Mouse (Mus musculus): ENCODE data around the gene Hsfy2. TPM values are rescaled to one million over a fixed set of nuclear protein-coding genes. Genes with fewer than 3 reads are reported as not detected.

The Hsfy2 gene
- polyA plus RNA-seq (2016; fragmentation: Nextera tagmentation; extraction: Ambion mirVana), result not detected in 2 replicates

- DNase-seq (ENCODE audit: low spot score), result no peak
- H3K27ac ChIP-seq, result no peak within 1 kb of the TSS
- 92% methylated on average over 2 of the region's 2 CpGs for WGBS
- no peaks in the 10 kb centered on the region for H3K36me3 ChIP-seq
- H3K27me3 ChIP-seq (ENCODE audit: insufficient read depth, poor library complexity, severe bottlenecking), result no peaks in the 10 kb centered on the region
- no peak within 1 kb of the TSS for H3K4me3 ChIP-seq
- H3K4me1 ChIP-seq (replicated peaks), result no peaks in the 10 kb centered on the region
- no peaks in the 10 kb centered on the region for H3K9me3 ChIP-seq
These were observed at the start of gene Hsfy2 for GRCm38 (mm10) chr1:56637335-56637734. Hsfy2 (minus strand) TSS chr1:56637435.

GRCm38 (mm10) chr1:56685053-56685557, 47.9 kb upstream of the Hsfy2 start:
- H3K36me3 ChIP-seq, result no peaks in the 10 kb centered on the region
- WGBS, result 83% methylated on average over 1 of the region's 1 CpGs
- DNase-seq (ENCODE audit: low spot score), result no peak

GRCm38 (mm10) chr1:56684512-56684911, 47.3 kb upstream of the Hsfy2 start:
- Histone ChIP-seq H3K27ac (no peak overlapping the region), H3K9me3 (no peaks in the 10 kb centered on the region), H3K36me3 (no peaks in the 10 kb centered on the region), H3K4me3 (no peak overlapping the region), H3K4me1 (replicated peaks) (no peaks in the 10 kb centered on the region), H3K27me3 (ENCODE audit: insufficient read depth, poor library complexity, severe bottlenecking) (no peaks in the 10 kb centered on the region)
- no peak for DNase-seq (ENCODE audit: low spot score)

More at GRCm38 (mm10) chr1:56685053-56685557, 47.9 kb upstream of the Hsfy2 start:
- no peaks in the 10 kb centered on the region for H3K4me1 ChIP-seq (replicated peaks)
- H3K27ac ChIP-seq, result no peak overlapping the region
- no peak overlapping the region for H3K4me3 ChIP-seq
- no peaks in the 10 kb centered on the region for H3K27me3 ChIP-seq (ENCODE audit: insufficient read depth, poor library complexity, severe bottlenecking)
- no peaks in the 10 kb centered on the region for H3K9me3 ChIP-seq

- H3K27me3 ChIP-seq (ENCODE audit: insufficient read depth, poor library complexity, severe bottlenecking), result no peaks in the 10 kb centered on the region
- no peaks in the 10 kb centered on the region for H3K36me3 ChIP-seq
- WGBS, result 87% methylated on average over 2 of the region's 2 CpGs
- H3K4me3 ChIP-seq, result no peak overlapping the region
- DNase-seq (ENCODE audit: low spot score), result no peak
- no peak overlapping the region for H3K27ac ChIP-seq
- H3K4me1 ChIP-seq (replicated peaks), result no peaks in the 10 kb centered on the region
- no peaks in the 10 kb centered on the region for H3K9me3 ChIP-seq
These were observed 44.0 kb upstream of the Hsfy2 start for GRCm38 (mm10) chr1:56681258-56681657.

- Histone ChIP-seq H3K27ac (no peak overlapping the region), H3K36me3 (no peaks in the 10 kb centered on the region), H3K4me3 (no peak overlapping the region), H3K4me1 (replicated peaks) (peaks cover 6% of the 10 kb centered on the region; the same call in 1 of the 2 replicates), H3K27me3 (ENCODE audit: insufficient read depth, poor library complexity, severe bottlenecking) (no peaks in the 10 kb centered on the region), H3K9me3 (no peaks in the 10 kb centered on the region)
- 65% methylated on average over 2 of the region's 2 CpGs for WGBS
- DNase-seq (ENCODE audit: low spot score), result no peak
These were observed 38.0 kb upstream of the Hsfy2 start for GRCm38 (mm10) chr1:56675253-56675652.

- no peak overlapping the region for H3K27ac ChIP-seq
- 90% methylated on average over 3 of the region's 3 CpGs for WGBS
- H3K27me3 ChIP-seq (ENCODE audit: insufficient read depth, poor library complexity, severe bottlenecking), result no peaks in the 10 kb centered on the region
- H3K4me1 ChIP-seq (replicated peaks), result peaks cover 6% of the 10 kb centered on the region; the same call in 1 of the 2 replicates
- no peak for DNase-seq (ENCODE audit: low spot score)
- no peak overlapping the region for H3K4me3 ChIP-seq
- no peaks in the 10 kb centered on the region for H3K9me3 ChIP-seq
- no peaks in the 10 kb centered on the region for H3K36me3 ChIP-seq
These were observed 37.4 kb upstream of the Hsfy2 start for GRCm38 (mm10) chr1:56674601-56675000.

GRCm38 (mm10) chr1:56671241-56671945, 34.2 kb upstream of the Hsfy2 start:
- H3K27me3 ChIP-seq (ENCODE audit: insufficient read depth, poor library complexity, severe bottlenecking), result no peaks in the 10 kb centered on the region
- DNase-seq (ENCODE audit: low spot score), result no peak
- no peak overlapping the region for H3K27ac ChIP-seq
- WGBS, result 45% methylated on average over 8 of the region's 8 CpGs
- H3K4me3 ChIP-seq, result no peak overlapping the region
- H3K36me3 ChIP-seq, result no peaks in the 10 kb centered on the region
- no peaks in the 10 kb centered on the region for H3K9me3 ChIP-seq
- H3K4me1 ChIP-seq (replicated peaks), result peaks cover 6% of the 10 kb centered on the region; the same call in 1 of the 2 replicates

GRCm38 (mm10) chr1:56670509-56670908, 33.3 kb upstream of the Hsfy2 start:
- WGBS, result 74% methylated on average over 5 of the region's 5 CpGs
- H3K4me3 ChIP-seq, result no peak overlapping the region
- no peaks in the 10 kb centered on the region for H3K36me3 ChIP-seq
- DNase-seq (ENCODE audit: low spot score), result no peak
- no peaks in the 10 kb centered on the region for H3K9me3 ChIP-seq
- peaks cover 6% of the 10 kb centered on the region; the same call in 1 of the 2 replicates for H3K4me1 ChIP-seq (replicated peaks)
- H3K27ac ChIP-seq, result no peak overlapping the region
- H3K27me3 ChIP-seq (ENCODE audit: insufficient read depth, poor library complexity, severe bottlenecking), result no peaks in the 10 kb centered on the region

GRCm38 (mm10) chr1:56664606-56665005, 27.4 kb upstream of the Hsfy2 start:
- H3K27me3 ChIP-seq (ENCODE audit: insufficient read depth, poor library complexity, severe bottlenecking), result no peaks in the 10 kb centered on the region
- 84% methylated on average over 3 of the region's 3 CpGs for WGBS
- H3K27ac ChIP-seq, result no peak overlapping the region
- H3K4me3 ChIP-seq, result no peak overlapping the region
- H3K9me3 ChIP-seq, result no peaks in the 10 kb centered on the region
- DNase-seq (ENCODE audit: low spot score), result no peak
- H3K4me1 ChIP-seq (replicated peaks), result no peaks in the 10 kb centered on the region
- H3K36me3 ChIP-seq, result no peaks in the 10 kb centered on the region

- 87% methylated on average over 7 of the region's 7 CpGs for WGBS
- Histone ChIP-seq H3K4me3 (no peak overlapping the region), H3K27me3 (ENCODE audit: insufficient read depth, poor library complexity, severe bottlenecking) (no peaks in the 10 kb centered on the region), H3K27ac (no peak overlapping the region), H3K9me3 (no peaks in the 10 kb centered on the region), H3K4me1 (replicated peaks) (no peaks in the 10 kb centered on the region), H3K36me3 (no peaks in the 10 kb centered on the region)
- no peak for DNase-seq (ENCODE audit: low spot score)
These were observed 10.4 kb downstream of the Hsfy2 start for GRCm38 (mm10) chr1:56626824-56627223.

GRCm38 (mm10) chr1:56624304-56624703, 12.9 kb downstream of the Hsfy2 start:
- no peaks in the 10 kb centered on the region for H3K27me3 ChIP-seq (ENCODE audit: insufficient read depth, poor library complexity, severe bottlenecking)
- H3K36me3 ChIP-seq, result no peaks in the 10 kb centered on the region
- DNase-seq (ENCODE audit: low spot score), result no peak
- H3K4me3 ChIP-seq, result no peak overlapping the region
- WGBS, result 86% methylated on average over 3 of the region's 3 CpGs
- H3K27ac ChIP-seq, result no peak overlapping the region
- H3K4me1 ChIP-seq (replicated peaks), result no peaks in the 10 kb centered on the region
- no peaks in the 10 kb centered on the region for H3K9me3 ChIP-seq

GRCm38 (mm10) chr1:56612384-56612783, 24.9 kb downstream of the Hsfy2 start:
- 97% methylated on average over 1 of the region's 1 CpGs for WGBS
- Histone ChIP-seq H3K27ac (no peak overlapping the region), H3K4me3 (no peak overlapping the region), H3K36me3 (no peaks in the 10 kb centered on the region), H3K9me3 (no peaks in the 10 kb centered on the region), H3K27me3 (ENCODE audit: insufficient read depth, poor library complexity, severe bottlenecking) (no peaks in the 10 kb centered on the region), H3K4me1 (replicated peaks) (no peaks in the 10 kb centered on the region)
- DNase-seq (ENCODE audit: low spot score), result no peak
